In the genomic region with DNA sequence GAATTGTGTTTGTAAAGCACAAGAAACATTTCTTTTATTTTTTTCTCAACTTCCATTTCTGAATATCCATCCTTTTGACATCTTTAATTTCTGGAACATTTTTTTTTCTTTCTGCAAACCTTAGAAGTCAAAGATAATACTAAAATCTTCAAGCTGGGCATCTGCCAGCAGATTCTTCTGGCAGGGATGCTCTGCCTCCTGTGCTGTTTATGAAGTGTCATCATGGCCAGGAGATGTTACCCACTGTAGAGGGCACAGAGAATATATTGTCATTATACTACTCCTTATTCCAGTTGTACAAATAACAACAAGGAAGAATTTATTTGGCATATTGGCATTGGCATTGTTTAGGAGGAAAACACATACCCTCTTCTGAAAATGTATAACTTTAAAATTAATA, we compare ENCODE assay signal across 20 mouse cellular contexts.
DNase-seq lines count a peak whose midpoint lies in the region; ATAC-seq and TF ChIP-seq lines count a peak whose summit lies in the region.
"Had no signal": no experiment of that assay in that cellular context is flagged by ENCODE, and none has a peak within 500 bp of the region (broad histone marks: within the 10 kb centered on the region; RNA-seq: fewer than 3 reads in every experiment).

No protein-coding gene starts in this region.

- H3K9me3 ChIP-seq in heart, embryonic 11.5 days (replicated peaks; ENCODE audit: control insufficient read depth, low read length): no peaks in the 10 kb centered on the region
- H3K9me3 ChIP-seq: embryonic facial prominence, embryonic 12.5 days; forebrain, embryonic 12.5 days; heart, embryonic 12.5 days; hindbrain, embryonic 10.5 days; hindbrain, embryonic 15.5 days had no signal

- no peak overlapping the region for H3K27ac ChIP-seq in cerebellum, adult 2 months (ENCODE audit: insufficient read depth, low read length)
- H3K27ac ChIP-seq in heart, embryonic 11.5 days (ENCODE audit: low read depth, low read length): no peak overlapping the region
- H3K27ac ChIP-seq: embryonic facial prominence, embryonic 12.5 days; hindbrain, embryonic 10.5 days; hindbrain, embryonic 15.5 days; kidney, postnatal 0 days had no signal

- peak; percentile 29 to 50 for DNase-seq in cerebellum, adult 2 months
- DNase-seq in cerebellum, postnatal 4 days (ENCODE audit: low spot score in 2 of 2): no peak
- DNase-seq in heart, adult 11 months: peak; percentile 31
- peak; percentile 44 for DNase-seq in brain, adult 2 months (ENCODE audit: low read depth, low spot score)
- peak; percentile 39 to 65 for DNase-seq in cerebellum, postnatal 14 days
- no peak for DNase-seq in lung, adult 2 months
- DNase-seq: adrenal gland, postnatal 25 days; gastrocnemius, postnatal 10 days had no signal

- H3K27me3 ChIP-seq in cerebellum, adult 2 months (ENCODE audit: control insufficient read depth, insufficient read depth, low read length): no peaks in the 10 kb centered on the region
- H3K27me3 ChIP-seq in heart, embryonic 11.5 days (ENCODE audit: control insufficient read depth, insufficient read depth, low read length): no peaks in the 10 kb centered on the region
- H3K27me3 ChIP-seq: CH12.LX; embryonic facial prominence, embryonic 12.5 days; heart, embryonic 12.5 days; hindbrain, embryonic 15.5 days had no signal

- H3K4me1 ChIP-seq in cerebellum, adult 2 months (ENCODE audit: control insufficient read depth, insufficient read depth, low read length): peaks cover 6% of the 10 kb centered on the region; the same call in 1 of the 2 replicates
- H3K4me1 ChIP-seq in heart, embryonic 11.5 days (ENCODE audit: control insufficient read depth, insufficient read depth, low read length): 0 out of 2 replicates have a peak, but pooled peaks cover 4% of the 10 kb centered on the region
- H3K4me1 ChIP-seq in lung, adult 2 months (ENCODE audit: control insufficient read depth, insufficient read depth, low read length): peaks cover 3% of the 10 kb centered on the region; the same call in 1 of the 2 replicates
- H3K4me1 ChIP-seq: embryonic facial prominence, embryonic 12.5 days; hindbrain, embryonic 10.5 days had no signal

- no peak overlapping the region for H3K4me2 ChIP-seq in heart, embryonic 11.5 days
- H3K4me2 ChIP-seq: embryonic facial prominence, embryonic 12.5 days; heart, embryonic 12.5 days; hindbrain, embryonic 15.5 days had no signal

- H3K36me3 ChIP-seq in heart, embryonic 11.5 days (ENCODE audit: control insufficient read depth, insufficient read depth, low read length): no peaks in the 10 kb centered on the region
- H3K36me3 ChIP-seq: embryonic facial prominence, embryonic 12.5 days; forebrain, embryonic 12.5 days; heart, embryonic 12.5 days; hindbrain, embryonic 10.5 days; hindbrain, embryonic 15.5 days had no signal

- TF ChIP-seq CTCF in cerebellum, adult 2 months (IDR thresholded peaks at IDR 0.05; ENCODE audit: borderline replicate concordance, insufficient read depth, low read depth, low read length): no peak
- no peak for TF ChIP-seq CTCF in lung, adult 2 months (IDR thresholded peaks at IDR 0.05; ENCODE audit: insufficient read depth, low read length)

- no peak overlapping the region for H3K4me3 ChIP-seq in cerebellum, adult 2 months (replicated peaks; ENCODE audit: insufficient read depth, low read depth, low read length)
- H3K4me3 ChIP-seq in heart, embryonic 11.5 days (ENCODE audit: low read depth, low read length): no peak overlapping the region
- H3K4me3 ChIP-seq in lung, adult 2 months (replicated peaks; ENCODE audit: extremely low read depth, low read depth, low read length): no peak overlapping the region
- H3K4me3 ChIP-seq: embryonic facial prominence, embryonic 12.5 days; forebrain, embryonic 12.5 days; heart, adult 2 months; heart, embryonic 12.5 days; hindbrain, embryonic 10.5 days; hindbrain, embryonic 15.5 days had no signal

- H3K9ac ChIP-seq in heart, embryonic 11.5 days (ENCODE audit: low read depth, low read length): no peak overlapping the region
- H3K9ac ChIP-seq: embryonic facial prominence, embryonic 12.5 days; forebrain, embryonic 12.5 days; heart, embryonic 12.5 days; hindbrain, embryonic 15.5 days had no signal

- no peak for TF ChIP-seq POLR2A in cerebellum, adult 2 months (IDR thresholded peaks at IDR 0.05; ENCODE audit: borderline replicate concordance, insufficient read depth, low read length)
- TF ChIP-seq POLR2A in lung, adult 2 months (IDR thresholded peaks at IDR 0.05; ENCODE audit: borderline replicate concordance, extremely low read depth, low read depth, low read length): no peak

- no peak for ATAC-seq in heart, embryonic 11.5 days (replicated peaks; ENCODE audit: insufficient number of reproducible peaks, low FRiP score, low TSS enrichment)
- ATAC-seq in frontal cortex, adult (ENCODE audit: low TSS enrichment): no peak
- ATAC-seq: inflammation-experienced regulatory T-cells, adult 6 months; intestine, postnatal 0 days had no signal

Comparison
In these comparisons a context has a peak if more than half of its experiments do, and no peak if none do; other contexts are left out.
1. DNase-seq: peak in cerebellum, adult 2 months (2 of 2), heart, adult 11 months (single experiment), brain, adult 2 months (single experiment) and cerebellum, postnatal 14 days (2 of 2); none in cerebellum, postnatal 4 days (0 of 2) and lung, adult 2 months (single experiment).